Mouse (Mus musculus) thymus, adult 2 months (tissue): Measurements from ENCODE around the gene Plxna4. TPM values are rescaled to one million over a fixed set of nuclear protein-coding genes. Genes with fewer than 3 reads are reported as not detected.

Source experiments
- DNase-seq: peaks from one replicate; pipeline ENCODE4 v3.0.0; 2021
- H3K27ac ChIP-seq: fragments of 200-500 bp; 2 replicates; pipeline ENCODE4 v1.5.1; 2012; ENCODE audit warnings: low read length, control low read depth; ENCODE audit not compliant: control insufficient read depth, insufficient read depth
- H3K27me3 ChIP-seq: fragments of 200-500 bp; 2 replicates; pipeline ENCODE4 v1.6.1; 2012; ENCODE audit warnings: mild to moderate bottlenecking, low read length, moderate library complexity, mixed read lengths; ENCODE audit not compliant: control insufficient read depth, insufficient read depth
- H3K36me3 ChIP-seq: fragments of 200-500 bp; 2 replicates; pipeline ENCODE4 v1.6.1; 2012; ENCODE audit warnings: mild to moderate bottlenecking, low read length, moderate library complexity; ENCODE audit not compliant: control insufficient read depth, insufficient read depth
- H3K4me1 ChIP-seq: fragments of 200-500 bp; replicated peaks from 2 replicates; pipeline ENCODE4 v1.6.1; 2012; ENCODE audit warnings: low read length; ENCODE audit not compliant: control insufficient read depth, insufficient read depth
- H3K4me3 ChIP-seq: fragments of 200-500 bp; 2 replicates; pipeline ENCODE4 v1.5.1; 2012; ENCODE audit warnings: mild to moderate bottlenecking, low read length, control low read depth, moderate library complexity; ENCODE audit not compliant: control insufficient read depth, insufficient read depth
- CTCF ChIP-seq: fragments of 200-500 bp; IDR thresholded peaks from 2 replicates; pipeline ENCODE4 v1.5.1; 2012; ENCODE audit warnings: mild to moderate bottlenecking, control low read depth, low read length, moderate library complexity, borderline replicate concordance; ENCODE audit not compliant: control insufficient read depth, poor library complexity, insufficient read depth; ENCODE audit errors: extremely low read depth
- POLR2A ChIP-seq: fragments of 200-500 bp; IDR thresholded peaks from 2 replicates; pipeline ENCODE4 v1.6.1; 2012; ENCODE audit warnings: mild to moderate bottlenecking, low read length, control low read depth, moderate library complexity; ENCODE audit not compliant: control insufficient read depth, poor library complexity, insufficient read depth; ENCODE audit errors: extremely low read depth
- WGBS: fragments of 180-500 bp; shearing (Covaris S2); methylation state at CpG from one replicate; pipeline ENCODE4 v1.1.7; 2018; 5-methylcytosine and 5-hydroxymethylcytosine counted together
- polyA plus RNA-seq: library from polyadenylated mRNA; depleted of rRNA; stranded (reverse); fragments of >200 nt; gene quantifications from 2 replicates; pipeline ENCODE4 v1.2.3, GENCODE M21; 2012

Gene Plxna4
- polyA plus RNA-seq, 1 experiment, result 0.66 TPM

DNA sequence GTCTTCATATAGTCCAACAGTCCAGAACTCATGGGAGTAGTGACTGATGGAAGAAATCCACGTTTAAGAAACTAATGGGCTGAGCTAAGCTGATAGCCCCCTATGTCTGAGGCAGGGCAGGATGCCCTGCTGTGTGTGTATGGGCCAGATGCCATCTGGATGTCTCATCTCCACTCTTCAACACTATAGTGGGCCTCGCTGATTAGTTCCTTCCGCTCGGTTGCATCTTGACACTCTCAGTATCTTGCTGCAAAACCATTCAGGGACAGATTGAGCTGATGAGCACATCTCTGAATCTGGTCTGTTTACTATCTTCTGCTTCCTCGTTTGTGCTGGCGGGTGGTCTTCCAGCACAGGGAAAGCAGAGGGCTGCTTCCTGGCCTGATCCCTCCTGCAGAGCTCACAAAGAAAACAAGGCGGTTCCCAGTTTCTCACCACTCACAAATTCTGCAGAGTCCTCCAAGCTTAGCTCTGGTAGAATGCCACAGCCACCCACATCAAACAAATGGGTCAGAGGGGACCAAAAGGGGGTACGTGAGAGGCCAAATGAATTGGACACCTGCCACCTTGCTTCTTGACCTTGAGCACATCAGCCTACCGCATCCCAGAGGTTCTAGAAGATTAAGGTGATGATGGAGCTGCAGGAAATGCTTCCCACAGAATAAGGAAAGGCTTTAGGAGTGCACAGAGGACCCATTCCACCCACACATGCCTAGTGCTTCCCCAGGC, 482.3 kb downstream of the Plxna4 start:
- DNase-seq, result no peak
- H3K27me3 ChIP-seq, result no peaks in the 10 kb centered on the region
- WGBS, result 85% methylated on average over 9 of the region's 9 CpGs
- no peak overlapping the region for H3K4me3 ChIP-seq
- no peak for TF ChIP-seq POLR2A
- no peak for TF ChIP-seq CTCF
- no peak overlapping the region for H3K27ac ChIP-seq
- H3K4me1 ChIP-seq, result no peaks in the 10 kb centered on the region
- H3K36me3 ChIP-seq, result no peaks in the 10 kb centered on the region
